In genomic region chr6:77475354-77475753, GRCm38 (mm10) we compare ENCODE assay signal across 8 mouse cellular contexts.
DNase-seq lines count a peak whose midpoint lies in the region; ATAC-seq and TF ChIP-seq lines count a peak whose summit lies in the region.

No protein-coding gene starts in this region.

- no peak for ATAC-seq in embryonic facial prominence, embryonic 14.5 days (ENCODE audit: low read depth)
- peak; percentile 47; the same call in 1 of the 2 replicates for ATAC-seq in heart, postnatal 0 days (ENCODE audit: insufficient read depth, low read depth)
- ATAC-seq in megakaryocyte-erythroid progenitor cell, adult 5-6 weeks (replicated peaks; ENCODE audit: low FRiP score, low TSS enrichment, poor library complexity, severe bottlenecking) = no peak

- no peaks in the 10 kb centered on the region for H3K4me1 ChIP-seq in embryonic facial prominence, embryonic 14.5 days (ENCODE audit: control insufficient read depth, insufficient read depth, low read length)
- H3K4me1 ChIP-seq in embryonic facial prominence, embryonic 10.5 days = no peaks in the 10 kb centered on the region
- no peaks in the 10 kb centered on the region for H3K4me1 ChIP-seq in heart, postnatal 0 days (ENCODE audit: control insufficient read depth, insufficient read depth)

- TF ChIP-seq EP300 in heart, postnatal 0 days (IDR thresholded peaks at IDR 0.05; ENCODE audit: low read depth) = no peak

- intact Hi-C loops in left cerebral cortex, adult 2 months (cut with DNase I) = loop anchor here (10.0 kb wide), 1 partner anchor 181 kb away; no protein-coding TSS in a partner anchor

- H3K36me3 ChIP-seq in embryonic facial prominence, embryonic 14.5 days (ENCODE audit: control insufficient read depth, insufficient read depth, low read length) = no peaks in the 10 kb centered on the region
- H3K36me3 ChIP-seq in embryonic facial prominence, embryonic 10.5 days (replicated peaks) = no peaks in the 10 kb centered on the region
- no peaks in the 10 kb centered on the region for H3K36me3 ChIP-seq in heart, postnatal 0 days (replicated peaks; ENCODE audit: control insufficient read depth, insufficient read depth, low read length)

- H3K9me3 ChIP-seq in embryonic facial prominence, embryonic 14.5 days (ENCODE audit: control insufficient read depth, low read length) = no peaks in the 10 kb centered on the region
- no peaks in the 10 kb centered on the region for H3K9me3 ChIP-seq in embryonic facial prominence, embryonic 10.5 days
- no peaks in the 10 kb centered on the region for H3K9me3 ChIP-seq in heart, postnatal 0 days (replicated peaks; ENCODE audit: control insufficient read depth, low read length)

- no peak overlapping the region for H3K4me3 ChIP-seq in embryonic facial prominence, embryonic 14.5 days (ENCODE audit: low read depth, low read length)
- H3K4me3 ChIP-seq in embryonic facial prominence, embryonic 10.5 days = no peak overlapping the region
- no peak overlapping the region for H3K4me3 ChIP-seq in heart, postnatal 0 days (ENCODE audit: low read depth, low read length)
- H3K4me3 ChIP-seq in left cerebral cortex, adult 2 months = no peak overlapping the region

- no peak for TF ChIP-seq CTCF in heart, postnatal 0 days (IDR thresholded peaks at IDR 0.05; ENCODE audit: low read depth)
- no peak for TF ChIP-seq CTCF in left cerebral cortex, adult 2 months (IDR thresholded peaks at IDR 0.05)

- H3K4me2 ChIP-seq in embryonic facial prominence, embryonic 14.5 days (ENCODE audit: low read depth, low read length) = no peak overlapping the region
- H3K4me2 ChIP-seq in heart, postnatal 0 days (ENCODE audit: low read depth, low read length) = no peak overlapping the region

- no peaks in the 10 kb centered on the region for H3K27me3 ChIP-seq in embryonic facial prominence, embryonic 14.5 days (replicated peaks; ENCODE audit: control insufficient read depth, insufficient read depth, low read length)
- H3K27me3 ChIP-seq in embryonic facial prominence, embryonic 10.5 days (replicated peaks; ENCODE audit: low read depth, poor library complexity, severe bottlenecking) = no peaks in the 10 kb centered on the region
- no peaks in the 10 kb centered on the region for H3K27me3 ChIP-seq in heart, postnatal 0 days (ENCODE audit: control insufficient read depth, insufficient read depth, low read length)

- H3K27ac ChIP-seq in embryonic facial prominence, embryonic 14.5 days (replicated peaks; ENCODE audit: low read depth, low read length) = no peak overlapping the region
- no peak overlapping the region for H3K27ac ChIP-seq in embryonic facial prominence, embryonic 10.5 days (replicated peaks)
- no peak overlapping the region for H3K27ac ChIP-seq in heart, postnatal 0 days (ENCODE audit: low read depth)
- peak overlapping the region; percentile 54 for H3K27ac ChIP-seq in left cerebral cortex, adult 2 months

- no peak overlapping the region for H3K9ac ChIP-seq in embryonic facial prominence, embryonic 14.5 days (ENCODE audit: low read depth, low read length)
- no peak overlapping the region for H3K9ac ChIP-seq in heart, postnatal 0 days (replicated peaks; ENCODE audit: low read depth, low read length)

- peak; percentile 18 for DNase-seq in embryonic facial prominence, embryonic 14.5 days (ENCODE audit: low spot score)
- no peak for DNase-seq in embryonic facial prominence, embryonic 10.5 days (ENCODE audit: low spot score)
- peak; percentile 29 for DNase-seq in urinary bladder, postnatal 14 days (ENCODE audit: low spot score)
- DNase-seq in urinary bladder, postnatal 10 days (ENCODE audit: low spot score) = no peak
- DNase-seq in heart, postnatal 0 days (ENCODE audit: low spot score) = no peak
- DNase-seq in left cerebral cortex, adult 2 months (ENCODE audit: extremely low spot score in 1 of 2, low spot score in 2 of 2) = peak; percentile 49 to 69
- peak; percentile 60 for DNase-seq in telencephalon, adult 2 months (ENCODE audit: low read depth, low spot score)

- 37% methylated on average over 1 of the region's 1 CpGs for WGBS in embryonic facial prominence, embryonic 14.5 days
- WGBS in embryonic facial prominence, embryonic 10.5 days = 65% methylated on average over 1 of the region's 1 CpGs
- WGBS in heart, postnatal 0 days = 36% methylated on average over 1 of the region's 1 CpGs

Comparison
In these comparisons a context has a peak if more than half of its experiments do, and no peak if none do; other contexts are left out.
1. DNase-seq: peak in embryonic facial prominence, embryonic 14.5 days (single experiment), urinary bladder, postnatal 14 days (single experiment), left cerebral cortex, adult 2 months (2 of 2) and telencephalon, adult 2 months (single experiment); none in embryonic facial prominence, embryonic 10.5 days (single experiment), urinary bladder, postnatal 10 days (single experiment) and heart, postnatal 0 days (single experiment).